Mouse (Mus musculus) ES-CJ7 (cell line): ENCODE measurements at regions not wholly inside any gene's neighbourhood (a gene's known extent, or its start where the extent isn't known, plus 50 kb on each side); places are given as distances from the start of the nearest gene placed in this dataset.

Experiments used
- DNase-seq: peaks from one replicate; pipeline ENCODE4 v3.0.0; 2011; ENCODE audit warnings: low read depth, low spot score

- no peak for DNase-seq
Measured at GRCm38 (mm10) chr3:100401080-100401479, 88.0 kb downstream of the Tent5c start.

GRCm38 (mm10) chr3:100397491-100397890 is 91.6 kb downstream of the Tent5c start:
- DNase-seq = no peak

GRCm38 (mm10) chr3:100394911-100395604 is 94.1 kb downstream of the Tent5c start:
- DNase-seq = peak; percentile 68

- no peak for DNase-seq
Measured at GRCm38 (mm10) chr3:100393956-100394355, 95.2 kb downstream of the Tent5c start.

GRCm38 (mm10) chr3:100382181-100382580 is 106.9 kb downstream of the Tent5c start:
- DNase-seq = no peak

GRCm38 (mm10) chr3:100381363-100381762 is 107.8 kb downstream of the Tent5c start:
- DNase-seq = no peak

- DNase-seq = no peak
Measured at GRCm38 (mm10) chr3:100376162-100376561, 113.0 kb downstream of the Tent5c start.

- DNase-seq = no peak
Measured at GRCm38 (mm10) chr3:100366884-100367840, 122.0 kb downstream of the Tent5c start.

- DNase-seq = no peak
Measured at GRCm38 (mm10) chr3:100366447-100366846, 122.7 kb downstream of the Tent5c start.

GRCm38 (mm10) chr3:100365354-100365945 is 123.7 kb downstream of the Tent5c start:
- DNase-seq = no peak

- DNase-seq = no peak
Measured at GRCm38 (mm10) chr3:100364706-100365105, 124.4 kb downstream of the Tent5c start.

GRCm38 (mm10) chr3:100362983-100363382 is 126.1 kb downstream of the Tent5c start:
- DNase-seq = no peak

- no peak for DNase-seq
Measured at GRCm38 (mm10) chr3:100360019-100360418, 129.1 kb downstream of the Tent5c start.

GRCm38 (mm10) chr3:100359036-100359435 is 130.1 kb downstream of the Tent5c start:
- DNase-seq = peak; percentile 78

GRCm38 (mm10) chr3:100333478-100333877 is 155.6 kb downstream of the Tent5c start:
- DNase-seq = no peak

- no peak for DNase-seq
Measured at GRCm38 (mm10) chr3:100318357-100318756, 156.2 kb upstream of the Wdr3 start.

- DNase-seq = no peak
Measured at GRCm38 (mm10) chr3:100287818-100288217, 125.6 kb upstream of the Wdr3 start.

GRCm38 (mm10) chr3:100266976-100267375 is 104.8 kb upstream of the Wdr3 start:
- no peak for DNase-seq

GRCm38 (mm10) chr3:100264991-100265390 is 102.8 kb upstream of the Wdr3 start:
- peak; percentile 70 for DNase-seq
